Mouse (Mus musculus): ENCODE results near the gene Ankrd13b.

DNA sequence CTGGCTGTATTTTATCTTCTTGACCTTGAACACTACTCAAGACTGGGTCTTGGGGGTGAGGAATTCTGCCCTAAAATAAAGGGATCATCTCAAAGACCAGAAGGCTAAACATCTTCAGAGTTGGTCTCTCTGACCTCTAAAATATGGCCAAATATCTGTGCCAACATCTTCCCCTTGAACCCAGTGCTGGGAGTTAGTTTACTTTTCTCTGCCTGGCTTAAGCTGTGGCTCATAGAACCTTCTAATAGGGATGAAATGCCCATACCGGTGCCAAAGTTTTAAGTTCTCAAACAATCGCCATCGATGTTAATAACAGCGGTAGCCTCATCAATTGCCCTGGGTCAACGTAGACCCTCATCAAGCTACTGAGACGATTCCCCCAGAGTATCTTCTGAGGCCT is 27.6 kb downstream of the Ankrd13b start:
- TF ChIP-seq CTCF (IDR thresholded peaks at IDR 0.05; ENCODE audit: control insufficient read depth, insufficient read depth, insufficient replicate concordance, low read depth, low read length) (no peak), POLR2A (IDR thresholded peaks at IDR 0.05; ENCODE audit: control insufficient read depth, low read depth, low read length) (no peak)
